Mouse (Mus musculus): Measurements from ENCODE around the gene Lrrc47. TPM values are rescaled to one million over a fixed set of nuclear protein-coding genes. Genes with fewer than 3 reads are reported as not detected.

The Lrrc47 gene
- polyA plus RNA-seq, 1 experiment from 2014 or later, result 12.9 TPM

DNA sequence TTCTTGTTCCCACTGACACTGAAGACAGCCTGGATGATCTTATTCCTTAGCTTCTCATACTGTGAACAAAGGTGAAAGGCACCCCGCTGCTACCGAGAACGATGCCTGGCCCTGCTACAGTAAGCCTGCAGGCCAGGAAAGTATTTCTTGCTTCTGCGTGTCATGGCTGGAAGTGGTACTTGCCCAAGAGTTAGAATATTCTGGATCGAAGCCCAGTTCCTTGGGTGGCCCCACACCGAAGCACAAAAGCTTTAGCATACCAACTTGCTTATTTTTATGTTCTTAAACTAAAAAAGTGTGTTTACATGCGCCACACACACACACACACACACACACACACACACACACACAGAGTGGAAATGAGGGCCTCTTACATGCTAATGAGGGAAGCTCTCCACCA, 16.5 kb downstream of the Lrrc47 start:
- Histone ChIP-seq H3K4me2 (ENCODE audit: low read length) (no peak overlapping the region), H3K4me3 (ENCODE audit: low read depth, low read length) (no peak overlapping the region), H3K27ac (ENCODE audit: low read length) (no peak overlapping the region), H3K9ac (ENCODE audit: low read depth, low read length) (no peak overlapping the region), H3K9me3 (replicated peaks; ENCODE audit: control insufficient read depth, low read length, poor library complexity, severe bottlenecking) (no peaks in the 10 kb centered on the region), H3K36me3 (ENCODE audit: control insufficient read depth, insufficient read depth, low read length) (no peaks in the 10 kb centered on the region), H3K4me1 (ENCODE audit: control insufficient read depth, insufficient read depth, low read length) (peaks cover 10% of the 10 kb centered on the region; the same call in 1 of the 2 replicates), H3K27me3 (ENCODE audit: control insufficient read depth, insufficient read depth, low read depth, low read length) (peaks cover 6% of the 10 kb centered on the region; the same call in 1 of the 2 replicates)
- ATAC-seq, result no peak
- 77% methylated on average over 7 of the region's 7 CpGs for WGBS

DNA sequence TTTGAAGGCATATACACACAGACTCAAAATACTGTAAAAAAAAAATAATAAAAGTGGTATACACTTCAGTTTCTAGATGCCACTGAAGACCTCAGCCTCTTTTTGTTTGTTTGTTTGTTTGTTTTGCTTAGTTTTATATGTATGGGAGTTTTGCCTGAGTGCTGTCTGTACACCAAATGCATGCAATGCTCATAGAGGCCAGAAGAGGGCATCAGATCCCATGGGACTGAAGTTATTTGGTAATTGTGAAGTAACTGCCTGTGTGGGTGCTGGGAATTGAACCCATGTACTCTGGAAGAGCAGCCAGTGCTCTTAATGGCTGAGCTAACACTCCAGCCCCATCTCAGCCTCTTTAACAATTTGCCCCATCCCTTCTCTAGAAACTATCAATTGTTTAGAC, 17.1 kb downstream of the Lrrc47 start:
- H3K4me3 ChIP-seq (ENCODE audit: low read depth, low read length), result no peak overlapping the region
- peaks cover 6% of the 10 kb centered on the region; the same call in 1 of the 2 replicates for H3K27me3 ChIP-seq (ENCODE audit: control insufficient read depth, insufficient read depth, low read depth, low read length)
- H3K4me2 ChIP-seq (ENCODE audit: low read length), result no peak overlapping the region
- H3K4me1 ChIP-seq (ENCODE audit: control insufficient read depth, insufficient read depth, low read length), result peaks cover 10% of the 10 kb centered on the region; the same call in 1 of the 2 replicates
- no peak overlapping the region for H3K27ac ChIP-seq (ENCODE audit: low read length)
- no peak overlapping the region for H3K9ac ChIP-seq (ENCODE audit: low read depth, low read length)
- no peaks in the 10 kb centered on the region for H3K9me3 ChIP-seq (replicated peaks; ENCODE audit: control insufficient read depth, low read length, poor library complexity, severe bottlenecking)
- no peak for ATAC-seq
- H3K36me3 ChIP-seq (ENCODE audit: control insufficient read depth, insufficient read depth, low read length), result no peaks in the 10 kb centered on the region

DNA sequence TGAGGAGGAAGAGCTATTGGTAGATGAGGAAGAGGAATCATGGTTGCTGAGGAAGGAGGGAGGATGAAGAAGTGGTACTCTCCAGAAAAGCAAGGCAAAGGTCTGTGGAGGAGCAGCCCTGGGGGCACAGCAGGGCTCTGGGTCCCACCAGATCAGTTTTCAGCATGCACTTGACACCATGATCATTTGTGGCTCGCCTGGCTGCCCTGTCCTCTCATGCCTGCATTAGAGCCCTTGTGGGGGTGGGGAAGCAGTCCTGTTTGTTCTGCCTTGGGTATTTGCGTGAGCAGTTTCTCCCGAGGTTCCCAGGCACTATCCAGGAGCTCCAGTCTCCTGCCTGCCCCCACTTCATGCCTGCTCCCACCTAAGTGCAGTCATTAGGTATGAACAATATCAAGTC, 25.6 kb downstream of the Lrrc47 start:
- ATAC-seq, result no peak
- Histone ChIP-seq H3K9ac (ENCODE audit: low read depth, low read length) (no peak overlapping the region), H3K4me1 (ENCODE audit: control insufficient read depth, insufficient read depth, low read length) (no peaks in the 10 kb centered on the region), H3K4me2 (ENCODE audit: low read length) (no peak overlapping the region), H3K36me3 (ENCODE audit: control insufficient read depth, insufficient read depth, low read length) (no peaks in the 10 kb centered on the region), H3K27me3 (ENCODE audit: control insufficient read depth, insufficient read depth, low read depth, low read length) (no peaks in the 10 kb centered on the region; the same call in 1 of the 2 replicates), H3K27ac (ENCODE audit: low read length) (no peak overlapping the region), H3K9me3 (replicated peaks; ENCODE audit: control insufficient read depth, low read length, poor library complexity, severe bottlenecking) (no peaks in the 10 kb centered on the region), H3K4me3 (ENCODE audit: low read depth, low read length) (no peak overlapping the region)
- WGBS, result 44% methylated on average over 3 of the region's 3 CpGs

DNA sequence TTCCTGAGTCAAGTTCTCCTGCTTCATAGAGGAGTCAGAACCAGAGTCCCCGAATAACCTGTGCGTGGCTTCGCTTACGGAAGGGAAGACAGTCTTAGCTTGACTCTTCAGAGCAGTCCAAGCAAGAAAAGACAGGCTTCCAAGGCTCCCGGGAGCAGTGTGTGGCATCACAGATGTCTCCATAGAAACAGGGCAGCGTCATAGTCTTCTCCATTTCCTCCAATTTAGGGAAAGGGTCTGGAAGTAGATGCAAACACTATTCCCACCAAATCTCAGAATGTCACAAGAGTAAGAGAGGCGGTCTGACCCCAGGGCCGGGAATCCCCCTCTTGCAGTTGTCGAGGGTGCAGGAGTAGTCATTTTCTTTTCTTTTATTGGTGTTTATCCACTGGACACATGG, 31.0 kb downstream of the Lrrc47 start, which contains the start of gene Ccdc27:
TSS of gene Ccdc27 (minus strand) at position 101 of the 400 bp plus-strand sequence.
- H3K36me3 ChIP-seq (ENCODE audit: control insufficient read depth, insufficient read depth, low read length), result no peaks in the 10 kb centered on the region
- no peak within 1 kb of the TSS for H3K27ac ChIP-seq (ENCODE audit: low read length)
- 87% methylated on average over 9 of the region's 9 CpGs for WGBS
- H3K4me2 ChIP-seq (ENCODE audit: low read length), result no peak within 1 kb of the TSS
- no peaks in the 10 kb centered on the region for H3K4me1 ChIP-seq (ENCODE audit: control insufficient read depth, insufficient read depth, low read length)
- H3K27me3 ChIP-seq (ENCODE audit: control insufficient read depth, insufficient read depth, low read depth, low read length), result no peaks in the 10 kb centered on the region
- H3K4me3 ChIP-seq (ENCODE audit: low read depth, low read length), result no peak within 1 kb of the TSS
- H3K9ac ChIP-seq (ENCODE audit: low read depth, low read length), result no peak within 1 kb of the TSS
- no peak for ATAC-seq
- H3K9me3 ChIP-seq (replicated peaks; ENCODE audit: control insufficient read depth, low read length, poor library complexity, severe bottlenecking), result no peaks in the 10 kb centered on the region

DNA sequence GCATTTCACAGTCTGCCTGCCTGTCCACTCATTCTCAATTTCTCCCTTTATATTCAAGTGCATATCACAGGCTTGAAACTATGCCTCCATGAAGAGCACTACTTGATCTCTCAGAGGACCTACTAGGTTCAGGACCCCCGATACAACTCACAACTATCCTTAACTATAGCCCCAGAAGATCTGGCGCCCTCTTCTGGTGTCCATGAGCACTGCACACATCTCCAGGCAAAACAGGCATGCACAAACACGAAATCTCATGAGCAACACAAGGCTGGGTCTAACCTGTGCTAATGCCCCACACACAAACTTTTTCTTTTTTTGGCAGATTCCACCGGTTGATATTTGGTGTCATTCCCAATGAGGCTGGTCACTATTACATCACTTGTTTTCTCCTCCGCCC, 34.3 kb downstream of the Lrrc47 start:
- Histone ChIP-seq H3K4me3 (ENCODE audit: low read depth, low read length) (no peak overlapping the region), H3K4me1 (ENCODE audit: control insufficient read depth, insufficient read depth, low read length) (no peaks in the 10 kb centered on the region), H3K4me2 (ENCODE audit: low read length) (no peak overlapping the region), H3K36me3 (ENCODE audit: control insufficient read depth, insufficient read depth, low read length) (no peaks in the 10 kb centered on the region), H3K27me3 (ENCODE audit: control insufficient read depth, insufficient read depth, low read depth, low read length) (no peaks in the 10 kb centered on the region), H3K27ac (ENCODE audit: low read length) (no peak overlapping the region), H3K9me3 (replicated peaks; ENCODE audit: control insufficient read depth, low read length, poor library complexity, severe bottlenecking) (no peaks in the 10 kb centered on the region), H3K9ac (ENCODE audit: low read depth, low read length) (no peak overlapping the region)
- 74% methylated on average over 5 of the region's 5 CpGs for whole genome bisulfite sequencing
- no peak for ATAC-seq

DNA sequence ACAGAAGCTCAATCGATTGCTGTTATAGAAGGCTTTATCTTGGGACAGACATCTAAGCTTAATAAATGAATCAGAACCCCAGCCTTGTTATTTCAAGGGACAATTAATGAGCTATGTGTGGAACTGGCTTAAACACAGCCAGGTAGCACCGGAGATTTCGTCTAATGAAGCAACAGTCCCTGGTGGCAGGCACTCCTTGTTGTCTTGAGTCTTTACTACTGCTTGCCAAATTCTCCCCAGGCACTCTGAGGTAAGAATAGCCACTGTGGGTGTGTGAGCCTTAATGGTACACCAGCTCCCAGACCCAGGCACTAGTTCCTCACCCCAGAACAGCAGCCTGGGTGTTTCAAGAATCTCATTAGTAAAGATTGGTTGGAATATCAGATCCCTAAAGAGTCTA, 39.9 kb downstream of the Lrrc47 start:
- Histone ChIP-seq H3K9me3 (replicated peaks; ENCODE audit: control insufficient read depth, low read length, poor library complexity, severe bottlenecking) (no peaks in the 10 kb centered on the region), H3K36me3 (ENCODE audit: control insufficient read depth, insufficient read depth, low read length) (no peaks in the 10 kb centered on the region), H3K9ac (ENCODE audit: low read depth, low read length) (no peak overlapping the region), H3K27ac (ENCODE audit: low read length) (no peak overlapping the region), H3K4me1 (ENCODE audit: control insufficient read depth, insufficient read depth, low read length) (no peaks in the 10 kb centered on the region), H3K27me3 (ENCODE audit: control insufficient read depth, insufficient read depth, low read depth, low read length) (no peaks in the 10 kb centered on the region), H3K4me3 (ENCODE audit: low read depth, low read length) (no peak overlapping the region), H3K4me2 (ENCODE audit: low read length) (no peak overlapping the region)
- WGBS, result 82% methylated on average over 3 of the region's 3 CpGs
- ATAC-seq, result no peak

DNA sequence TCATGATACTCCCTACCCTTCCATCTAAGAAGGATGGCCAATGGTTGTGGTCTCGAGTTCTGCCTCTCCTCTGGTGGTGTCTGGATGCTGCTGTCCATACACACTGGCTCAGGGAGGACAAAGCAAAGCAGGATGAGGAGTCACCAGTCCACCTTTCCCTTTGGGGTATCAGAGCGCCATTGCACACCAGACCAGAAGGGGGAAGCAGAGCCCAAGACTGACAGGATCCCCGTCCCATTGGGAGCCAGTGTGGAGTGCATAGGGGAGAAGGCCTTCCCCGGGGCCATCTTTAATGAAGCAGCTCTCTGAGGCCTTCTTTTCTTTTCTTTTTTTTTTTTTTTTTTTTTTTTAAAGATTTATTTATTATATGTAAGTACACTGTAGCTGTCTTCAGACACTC, 41.5 kb downstream of the Lrrc47 start:
- Histone ChIP-seq H3K27me3 (ENCODE audit: control insufficient read depth, insufficient read depth, low read depth, low read length) (no peaks in the 10 kb centered on the region), H3K4me1 (ENCODE audit: control insufficient read depth, insufficient read depth, low read length) (no peaks in the 10 kb centered on the region), H3K4me2 (ENCODE audit: low read length) (no peak overlapping the region), H3K27ac (ENCODE audit: low read length) (no peak overlapping the region), H3K9ac (ENCODE audit: low read depth, low read length) (no peak overlapping the region), H3K4me3 (ENCODE audit: low read depth, low read length) (no peak overlapping the region), H3K9me3 (replicated peaks; ENCODE audit: control insufficient read depth, low read length, poor library complexity, severe bottlenecking) (no peaks in the 10 kb centered on the region), H3K36me3 (ENCODE audit: control insufficient read depth, insufficient read depth, low read length) (no peaks in the 10 kb centered on the region)
- no peak for ATAC-seq
- whole genome bisulfite sequencing, result 54% methylated on average over 4 of the region's 4 CpGs

DNA sequence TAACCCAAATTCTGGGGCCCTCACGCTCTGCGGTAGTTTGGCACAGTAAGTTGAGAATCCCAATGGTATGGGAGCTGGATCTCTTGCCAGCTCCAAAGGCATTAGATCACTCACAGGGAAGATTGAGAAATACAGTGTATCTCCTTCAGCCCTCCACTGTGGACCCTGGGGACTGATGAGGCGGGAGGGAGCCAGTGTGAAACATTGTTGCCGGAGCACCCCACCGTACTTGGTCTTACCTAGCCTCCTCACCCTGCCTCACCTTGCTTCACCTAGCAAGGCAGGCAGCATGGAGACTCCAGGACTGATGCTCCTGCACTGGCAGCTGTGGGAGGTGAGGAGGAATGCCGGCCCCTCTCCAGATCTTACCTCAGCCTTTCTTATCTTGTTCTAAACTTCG, 44.0 kb downstream of the Lrrc47 start:
- Histone ChIP-seq H3K4me2 (ENCODE audit: low read length) (no peak overlapping the region), H3K4me3 (ENCODE audit: low read depth, low read length) (no peak overlapping the region), H3K9me3 (replicated peaks; ENCODE audit: control insufficient read depth, low read length, poor library complexity, severe bottlenecking) (no peaks in the 10 kb centered on the region), H3K27me3 (ENCODE audit: control insufficient read depth, insufficient read depth, low read depth, low read length) (no peaks in the 10 kb centered on the region), H3K27ac (ENCODE audit: low read length) (no peak overlapping the region), H3K4me1 (ENCODE audit: control insufficient read depth, insufficient read depth, low read length) (no peaks in the 10 kb centered on the region), H3K9ac (ENCODE audit: low read depth, low read length) (no peak overlapping the region), H3K36me3 (ENCODE audit: control insufficient read depth, insufficient read depth, low read length) (no peaks in the 10 kb centered on the region)
- 88% methylated on average over 7 of the region's 7 CpGs for WGBS
- ATAC-seq, result no peak

DNA sequence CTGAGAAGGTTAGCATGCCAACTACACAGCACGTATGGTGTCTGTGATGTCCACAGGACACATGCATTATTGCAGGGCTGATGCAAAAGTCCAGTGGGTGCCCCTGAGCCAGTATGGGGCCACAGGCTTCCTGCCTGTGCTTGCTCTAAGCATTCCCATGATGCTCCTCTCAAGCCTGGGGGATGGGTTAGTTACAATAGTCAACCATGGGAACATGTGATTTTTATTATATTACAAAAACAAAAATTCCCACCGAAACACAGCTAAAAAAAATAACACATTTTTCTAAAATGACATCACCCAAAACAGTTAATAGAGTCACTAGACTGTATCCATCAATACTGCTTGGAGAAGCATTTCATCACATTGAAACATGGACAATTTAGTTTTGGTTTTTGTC, 44.5 kb downstream of the Lrrc47 start:
- H3K27ac ChIP-seq (ENCODE audit: low read length), result no peak overlapping the region
- no peaks in the 10 kb centered on the region for H3K9me3 ChIP-seq (replicated peaks; ENCODE audit: control insufficient read depth, low read length, poor library complexity, severe bottlenecking)
- no peaks in the 10 kb centered on the region for H3K36me3 ChIP-seq (ENCODE audit: control insufficient read depth, insufficient read depth, low read length)
- H3K4me1 ChIP-seq (ENCODE audit: control insufficient read depth, insufficient read depth, low read length), result no peaks in the 10 kb centered on the region
- no peak overlapping the region for H3K4me2 ChIP-seq (ENCODE audit: low read length)
- ATAC-seq, result no peak
- H3K4me3 ChIP-seq (ENCODE audit: low read depth, low read length), result no peak overlapping the region
- WGBS, result 80% methylated on average over 2 of the region's 2 CpGs
- H3K9ac ChIP-seq (ENCODE audit: low read depth, low read length), result no peak overlapping the region
- no peaks in the 10 kb centered on the region for H3K27me3 ChIP-seq (ENCODE audit: control insufficient read depth, insufficient read depth, low read depth, low read length)

DNA sequence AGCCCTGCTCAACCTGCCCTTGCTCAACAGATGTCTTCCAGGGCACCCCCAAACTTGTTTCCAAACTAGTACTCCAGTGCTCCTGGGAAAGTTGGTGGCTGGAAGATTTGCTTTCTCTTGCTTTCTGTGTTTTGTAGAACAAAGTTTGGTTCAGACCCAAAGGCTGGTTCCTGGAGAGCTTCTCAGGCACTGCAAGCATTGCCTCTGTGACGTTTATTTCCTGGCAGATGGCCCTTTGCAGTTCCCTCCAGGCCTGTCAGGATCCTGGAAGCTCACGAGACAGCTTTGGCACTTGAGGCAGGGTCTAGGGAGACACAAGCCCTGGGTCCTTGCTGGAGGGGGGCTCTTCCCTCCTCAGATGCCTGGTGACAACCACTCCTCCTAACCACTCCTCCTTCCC, 45.1 kb downstream of the Lrrc47 start:
- H3K9me3 ChIP-seq (replicated peaks; ENCODE audit: control insufficient read depth, low read length, poor library complexity, severe bottlenecking), result no peaks in the 10 kb centered on the region
- WGBS, result 49% methylated on average over 2 of the region's 2 CpGs
- no peaks in the 10 kb centered on the region for H3K27me3 ChIP-seq (ENCODE audit: control insufficient read depth, insufficient read depth, low read depth, low read length)

More for the DNA sequence above, 45.1 kb downstream of the Lrrc47 start:
- no peak for ATAC-seq
- no peak overlapping the region for H3K4me2 ChIP-seq (ENCODE audit: low read length)
- no peaks in the 10 kb centered on the region for H3K4me1 ChIP-seq (ENCODE audit: control insufficient read depth, insufficient read depth, low read length)
- H3K9ac ChIP-seq (ENCODE audit: low read depth, low read length), result no peak overlapping the region
- no peak overlapping the region for H3K27ac ChIP-seq (ENCODE audit: low read length)
- no peaks in the 10 kb centered on the region for H3K36me3 ChIP-seq (ENCODE audit: control insufficient read depth, insufficient read depth, low read length)
- no peak overlapping the region for H3K4me3 ChIP-seq (ENCODE audit: low read depth, low read length)
